20 mouse cellular contexts compared by ENCODE assay signal in genomic region chr16:33171800-33172199, GRCm38 (mm10). TPM values are rescaled to one million over a fixed set of nuclear protein-coding genes. Genes with fewer than 3 reads are reported as not detected.
DNase-seq lines count a peak whose midpoint lies in the region; ATAC-seq and TF ChIP-seq lines count a peak whose summit lies in the region.
"Had no signal": no experiment of that assay in that cellular context is flagged by ENCODE, and none has a peak within 500 bp of the region (broad histone marks: within the 10 kb centered on the region; RNA-seq: fewer than 3 reads in every experiment).

No protein-coding gene starts in this region.

- H3K27me3 ChIP-seq in forebrain, embryonic 14.5 days (replicated peaks; ENCODE audit: control insufficient read depth, insufficient read depth, low read length), result no peaks in the 10 kb centered on the region
- H3K27me3 ChIP-seq in forebrain, embryonic 13.5 days, result no peaks in the 10 kb centered on the region
- no peaks in the 10 kb centered on the region for H3K27me3 ChIP-seq in hindbrain, postnatal 0 days (ENCODE audit: insufficient read depth, low read length)
- no peaks in the 10 kb centered on the region for H3K27me3 ChIP-seq in hindbrain, embryonic 11.5 days (ENCODE audit: control insufficient read depth, insufficient read depth, low read length)
- no peaks in the 10 kb centered on the region for H3K27me3 ChIP-seq in midbrain, embryonic 14.5 days (ENCODE audit: control insufficient read depth, insufficient read depth, low read length)
- H3K27me3 ChIP-seq in midbrain, embryonic 10.5 days (ENCODE audit: low read depth, poor library complexity, severe bottlenecking), result no peaks in the 10 kb centered on the region
- H3K27me3 ChIP-seq: embryonic facial prominence, embryonic 13.5 days; heart, embryonic 13.5 days; hindbrain, embryonic 12.5 days had no signal

- TF ChIP-seq CTCF in hindbrain, postnatal 0 days (IDR thresholded peaks at IDR 0.05; ENCODE audit: low read depth), result no peak

- no peak overlapping the region for H3K27ac ChIP-seq in forebrain, embryonic 14.5 days (ENCODE audit: low read depth, low read length)
- H3K27ac ChIP-seq in forebrain, embryonic 13.5 days, result no peak overlapping the region
- no peak overlapping the region for H3K27ac ChIP-seq in hindbrain, postnatal 0 days
- H3K27ac ChIP-seq in hindbrain, embryonic 11.5 days (ENCODE audit: low read depth, low read length), result no peak overlapping the region
- no peak overlapping the region for H3K27ac ChIP-seq in midbrain, embryonic 14.5 days (replicated peaks; ENCODE audit: low read depth, low read length)
- no peak overlapping the region for H3K27ac ChIP-seq in midbrain, embryonic 10.5 days (replicated peaks)
- H3K27ac ChIP-seq: embryonic facial prominence, embryonic 13.5 days; heart, embryonic 13.5 days; hindbrain, embryonic 12.5 days had no signal

- H3K9ac ChIP-seq in forebrain, embryonic 14.5 days (ENCODE audit: low read length), result no peak overlapping the region
- no peak overlapping the region for H3K9ac ChIP-seq in forebrain, embryonic 13.5 days
- no peak overlapping the region for H3K9ac ChIP-seq in hindbrain, postnatal 0 days (replicated peaks; ENCODE audit: low read length)
- no peak overlapping the region for H3K9ac ChIP-seq in hindbrain, embryonic 11.5 days (ENCODE audit: low read depth, low read length)
- H3K9ac ChIP-seq in midbrain, embryonic 14.5 days (replicated peaks; ENCODE audit: low read length), result no peak overlapping the region
- H3K9ac ChIP-seq: embryonic facial prominence, embryonic 13.5 days; heart, embryonic 13.5 days; hindbrain, embryonic 12.5 days had no signal

- H3K4me2 ChIP-seq in forebrain, embryonic 14.5 days (ENCODE audit: low read length), result no peak overlapping the region
- no peak overlapping the region for H3K4me2 ChIP-seq in forebrain, embryonic 13.5 days
- H3K4me2 ChIP-seq in hindbrain, postnatal 0 days (ENCODE audit: low read depth, low read length), result no peak overlapping the region
- H3K4me2 ChIP-seq in hindbrain, embryonic 11.5 days (replicated peaks; ENCODE audit: low read depth, low read length), result no peak overlapping the region
- H3K4me2 ChIP-seq in midbrain, embryonic 14.5 days (ENCODE audit: low read length), result no peak overlapping the region
- H3K4me2 ChIP-seq: embryonic facial prominence, embryonic 13.5 days; heart, embryonic 13.5 days; hindbrain, embryonic 12.5 days had no signal

- ATAC-seq in forebrain, embryonic 14.5 days, result no peak
- ATAC-seq in forebrain, embryonic 13.5 days, result no peak
- no peak for ATAC-seq in hindbrain, postnatal 0 days
- ATAC-seq in hindbrain, embryonic 11.5 days (ENCODE audit: low FRiP score), result no peak
- ATAC-seq in midbrain, embryonic 14.5 days (ENCODE audit: low FRiP score, low TSS enrichment), result no peak
- ATAC-seq: CD4-positive, CD25-positive, alpha-beta regulatory T cell, adult 4 months; hindbrain, embryonic 16.5 days had no signal

- H3K4me3 ChIP-seq in forebrain, embryonic 14.5 days (ENCODE audit: low read depth, low read length), result no peak overlapping the region
- H3K4me3 ChIP-seq in forebrain, embryonic 13.5 days, result no peak overlapping the region
- no peak overlapping the region for H3K4me3 ChIP-seq in hindbrain, postnatal 0 days (ENCODE audit: low read length)
- H3K4me3 ChIP-seq in hindbrain, embryonic 11.5 days (ENCODE audit: low read depth, low read length), result no peak overlapping the region
- H3K4me3 ChIP-seq in midbrain, embryonic 14.5 days (replicated peaks; ENCODE audit: low read depth, low read length), result no peak overlapping the region
- no peak overlapping the region for H3K4me3 ChIP-seq in midbrain, embryonic 10.5 days
- H3K4me3 ChIP-seq: embryonic facial prominence, embryonic 13.5 days; heart, embryonic 13.5 days; hindbrain, embryonic 12.5 days had no signal

- DNase-seq in forebrain, embryonic 14.5 days (ENCODE audit: low spot score), result peak; percentile 56
- DNase-seq in hindbrain, postnatal 0 days (ENCODE audit: low spot score), result peak; percentile 40
- no peak for DNase-seq in hindbrain, embryonic 11.5 days (ENCODE audit: low spot score)
- DNase-seq in midbrain, embryonic 14.5 days, result peak; percentile 71
- DNase-seq in midbrain, embryonic 10.5 days (ENCODE audit: low spot score), result no peak
- no peak for DNase-seq in gastrocnemius, postnatal 10 days
- DNase-seq: adrenal gland, adult 8-10 months; B cell, adult 2 months; cerebellum, adult 18-20 months; cerebellum, adult 9-11 months; cerebellum, postnatal 36 days; gastrocnemius, postnatal 14 days; heart, postnatal 36 days had no signal

- WGBS in forebrain, embryonic 14.5 days, result 79% methylated on average over 6 of the region's 6 CpGs
- 73% methylated on average over 6 of the region's 6 CpGs for WGBS in forebrain, embryonic 13.5 days
- 61% methylated on average over 6 of the region's 6 CpGs for WGBS in hindbrain, postnatal 0 days
- WGBS in hindbrain, embryonic 11.5 days, result 76% methylated on average over 6 of the region's 6 CpGs
- WGBS in midbrain, embryonic 14.5 days, result 60% methylated on average over 6 of the region's 6 CpGs
- WGBS in midbrain, embryonic 10.5 days, result 86% methylated on average over 6 of the region's 6 CpGs

- H3K9me3 ChIP-seq in forebrain, embryonic 14.5 days (replicated peaks; ENCODE audit: control insufficient read depth, low read length), result no peaks in the 10 kb centered on the region
- H3K9me3 ChIP-seq in forebrain, embryonic 13.5 days (replicated peaks), result no peaks in the 10 kb centered on the region
- H3K9me3 ChIP-seq in hindbrain, postnatal 0 days (ENCODE audit: low read length), result no peaks in the 10 kb centered on the region
- H3K9me3 ChIP-seq in hindbrain, embryonic 11.5 days (ENCODE audit: control insufficient read depth, low read length), result no peaks in the 10 kb centered on the region
- no peaks in the 10 kb centered on the region for H3K9me3 ChIP-seq in midbrain, embryonic 14.5 days (ENCODE audit: control insufficient read depth, low read length)
- no peaks in the 10 kb centered on the region; the same call in 1 of the 2 replicates for H3K9me3 ChIP-seq in midbrain, embryonic 10.5 days (replicated peaks)
- H3K9me3 ChIP-seq: embryonic facial prominence, embryonic 13.5 days; heart, embryonic 13.5 days; hindbrain, embryonic 12.5 days had no signal

- H3K4me1 ChIP-seq in forebrain, embryonic 14.5 days (ENCODE audit: control insufficient read depth, insufficient read depth, low read length), result no peaks in the 10 kb centered on the region
- no peaks in the 10 kb centered on the region for H3K4me1 ChIP-seq in forebrain, embryonic 13.5 days
- H3K4me1 ChIP-seq in hindbrain, postnatal 0 days (ENCODE audit: insufficient read depth, low read length), result no peaks in the 10 kb centered on the region
- no peaks in the 10 kb centered on the region for H3K4me1 ChIP-seq in hindbrain, embryonic 11.5 days (replicated peaks; ENCODE audit: control insufficient read depth, insufficient read depth, low read length)
- H3K4me1 ChIP-seq in midbrain, embryonic 14.5 days (ENCODE audit: control insufficient read depth, insufficient read depth, low read length), result no peaks in the 10 kb centered on the region
- 0 out of 2 replicates have a peak, but pooled peaks cover 7% of the 10 kb centered on the region for H3K4me1 ChIP-seq in midbrain, embryonic 10.5 days
- H3K4me1 ChIP-seq: embryonic facial prominence, embryonic 13.5 days; hindbrain, embryonic 12.5 days had no signal

- H3K36me3 ChIP-seq in forebrain, embryonic 14.5 days (ENCODE audit: control insufficient read depth, insufficient read depth, low read length), result no peaks in the 10 kb centered on the region
- no peaks in the 10 kb centered on the region for H3K36me3 ChIP-seq in forebrain, embryonic 13.5 days (ENCODE audit: poor library complexity, severe bottlenecking)
- H3K36me3 ChIP-seq in hindbrain, postnatal 0 days (ENCODE audit: insufficient read depth, low read length), result no peaks in the 10 kb centered on the region
- H3K36me3 ChIP-seq in hindbrain, embryonic 11.5 days (ENCODE audit: control insufficient read depth, insufficient read depth, low read length), result no peaks in the 10 kb centered on the region
- no peaks in the 10 kb centered on the region for H3K36me3 ChIP-seq in midbrain, embryonic 14.5 days (ENCODE audit: control insufficient read depth, insufficient read depth, low read length)
- no peaks in the 10 kb centered on the region for H3K36me3 ChIP-seq in midbrain, embryonic 10.5 days
- H3K36me3 ChIP-seq: embryonic facial prominence, embryonic 13.5 days; G1E; heart, embryonic 13.5 days; hindbrain, embryonic 12.5 days had no signal

RNA-seq across cellular contexts. Expression of gene Osbpl11, which starts 13.1 kb away (rescaled TPM):
- polyA plus RNA-seq in forebrain, embryonic 14.5 days (2014; fragmentation: Nextera tagmentation; extraction: Ambion mirVana), result 14.3 and 16.4 TPM in 2 replicates
- 14.7 and 16.2 TPM in 2 replicates for polyA plus RNA-seq in forebrain, embryonic 13.5 days (2015; fragmentation: Nextera tagmentation; extraction: Ambion mirVana)
- 23.6 and 25.0 TPM in 2 replicates for total RNA-seq in hindbrain, postnatal 0 days (2014; rRNA removed)
- polyA plus RNA-seq in hindbrain, postnatal 0 days (2015; fragmentation: Nextera tagmentation; extraction: Ambion mirVana), result 10.8 and 10.9 TPM in 2 replicates
- 19.7 and 24.6 TPM in 2 replicates for polyA plus RNA-seq in hindbrain, embryonic 11.5 days (2014; fragmentation: Nextera tagmentation; extraction: Ambion mirVana)
- 16.4 and 21.5 TPM in 2 replicates for polyA plus RNA-seq in midbrain, embryonic 14.5 days (2014; fragmentation: Nextera tagmentation; extraction: Ambion mirVana)
- polyA plus RNA-seq in midbrain, embryonic 10.5 days (2016; fragmentation: Nextera tagmentation; extraction: Ambion mirVana), result 22.3 and 23.3 TPM in 2 replicates
- total RNA-seq in gastrocnemius, postnatal 10 days (2021), result 10 to 100 TPM; 14.8 to 14.9 TPM

Comparison
In these comparisons a context has a peak if more than half of its experiments do, and no peak if none do; other contexts are left out.
1. DNase-seq: peak in forebrain, embryonic 14.5 days (single experiment), hindbrain, postnatal 0 days (single experiment) and midbrain, embryonic 14.5 days (single experiment); none in hindbrain, embryonic 11.5 days (single experiment), midbrain, embryonic 10.5 days (single experiment) and gastrocnemius, postnatal 10 days (single experiment).